Mouse (Mus musculus) CH12.LX (cell line): Measurements from ENCODE around the gene Tmbim4. TPM values are rescaled to one million over a fixed set of nuclear protein-coding genes. Genes with fewer than 3 reads are reported as not detected.

Experiments used
- DNase-seq: peaks from one replicate; pipeline ENCODE4 v3.0.0-alpha.2; 2013; ENCODE audit errors: extremely low read depth
- H3K27ac ChIP-seq: 2 replicates; pipeline ENCODE4 v1.5.1; 2012; ENCODE audit warnings: low read depth, mild to moderate bottlenecking, control low read depth, moderate library complexity; ENCODE audit not compliant: insufficient read depth
- H3K27me3 ChIP-seq: replicated peaks from 2 replicates; pipeline ENCODE3; 2012; ENCODE audit warnings: inconsistent platforms
- H3K36me3 ChIP-seq, 2 experiments: replicated peaks in 1 of 2; 2 replicates each; pipeline versions ENCODE3 to v1.6.1; 2012; ENCODE audit warnings: inconsistent platforms in 1 of 2, low read length in 1 of 2, mild to moderate bottlenecking in 1 of 2, mixed read lengths in 1 of 2, moderate library complexity in 1 of 2; ENCODE audit not compliant: control insufficient read depth in 1 of 2, insufficient read depth in 1 of 2
- H3K4me1 ChIP-seq, 2 experiments: 2 replicates each; pipeline ENCODE4 v1.6.1; 2012; ENCODE audit warnings: inconsistent platforms in 1 of 2, moderate library complexity in 1 of 2; ENCODE audit not compliant: insufficient read depth in 2 of 2, control insufficient read depth in 1 of 2
- H3K4me2 ChIP-seq: 2 replicates; pipeline ENCODE4 v1.6.1; 2012; ENCODE audit warnings: low read depth, mild to moderate bottlenecking, control low read depth; ENCODE audit not compliant: poor library complexity, insufficient read depth, severe bottlenecking
- H3K4me3 ChIP-seq, 3 experiments: fragments of 150-350 bp in 1 of 3; sonication (generic) in 1 of 3; replicated peaks in 1 of 3; 2 replicates each; pipeline versions ENCODE3 to v1.5.1; 2011 to 2012; ENCODE audit warnings: low read depth in 2 of 3, low read length in 2 of 3, mild to moderate bottlenecking in 2 of 3, moderate library complexity in 2 of 3, control low read depth in 1 of 3, improper control_type of control experiment in 1 of 3, inconsistent platforms in 1 of 3, mixed read lengths in 1 of 3; ENCODE audit not compliant: poor library complexity in 1 of 3
- H3K79me2 ChIP-seq: replicated peaks from 2 replicates; pipeline ENCODE4 v1.6.1; 2012; ENCODE audit warnings: mild to moderate bottlenecking, moderate library complexity; ENCODE audit not compliant: control insufficient read depth, poor library complexity, insufficient read depth, severe bottlenecking; ENCODE audit errors: extremely low read depth
- H3K9ac ChIP-seq: 2 replicates; pipeline ENCODE4 v1.6.1; 2012; ENCODE audit warnings: low read depth, mild to moderate bottlenecking, control low read depth, moderate library complexity; ENCODE audit not compliant: insufficient read depth
- H3K9me3 ChIP-seq: replicated peaks from 2 replicates; pipeline ENCODE3; 2012; ENCODE audit warnings: low read length, inconsistent platforms, mixed read lengths
- BHLHE40 ChIP-seq: IDR thresholded peaks from 2 replicates; pipeline ENCODE4 v1.6.1; 2011; ENCODE audit warnings: mild to moderate bottlenecking, low read depth, low read length, improper control_type of control experiment
- CHD2 ChIP-seq: IDR thresholded peaks from 2 replicates; pipeline ENCODE4 v1.6.1; 2011; ENCODE audit warnings: low read length, improper control_type of control experiment
- E2F4 ChIP-seq: IDR thresholded peaks from 2 replicates; pipeline ENCODE4 v1.6.1; 2011; ENCODE audit warnings: low read depth, low read length, improper control_type of control experiment; ENCODE audit not compliant: insufficient replicate concordance
- ELF1 ChIP-seq: IDR thresholded peaks from 2 replicates; pipeline ENCODE4 v1.6.1; 2014; ENCODE audit warnings: low read depth, mild to moderate bottlenecking, inconsistent platforms, low read length, improper control_type of control experiment
- ETS1 ChIP-seq: conservative IDR thresholded peaks from 2 replicates; pipeline ENCODE4 v1.6.1; 2012; ENCODE audit warnings: low read depth, mild to moderate bottlenecking, inconsistent platforms, low read length, improper control_type of control experiment, moderate library complexity
- GABPA ChIP-seq: IDR thresholded peaks from 2 replicates; pipeline ENCODE4 v1.6.1; 2012; ENCODE audit warnings: low read depth, low read length, improper control_type of control experiment, inconsistent platforms; ENCODE audit not compliant: insufficient replicate concordance
- HCFC1 ChIP-seq: IDR thresholded peaks from 2 replicates; pipeline ENCODE4 v1.6.1; 2012; ENCODE audit warnings: low read depth, mild to moderate bottlenecking, inconsistent platforms, low read length, improper control_type of control experiment
- JUN ChIP-seq: IDR thresholded peaks from 2 replicates; pipeline ENCODE4 v1.6.1; 2011; ENCODE audit warnings: low read depth, mild to moderate bottlenecking, low read length, improper control_type of control experiment, moderate library complexity; ENCODE audit not compliant: insufficient read depth
- KAT2A ChIP-seq: IDR thresholded peaks from 2 replicates; pipeline ENCODE4 v1.6.1; 2012; ENCODE audit warnings: low read length, improper control_type of control experiment, inconsistent platforms; ENCODE audit not compliant: insufficient replicate concordance
- MAFK ChIP-seq: IDR thresholded peaks from 2 replicates; pipeline ENCODE4 v1.6.1; 2011; ENCODE audit warnings: low read length, improper control_type of control experiment; ENCODE audit not compliant: insufficient replicate concordance
- MAX ChIP-seq: IDR thresholded peaks from 2 replicates; pipeline ENCODE4 v1.6.1; 2011; ENCODE audit warnings: low read length, improper control_type of control experiment
- MEF2A ChIP-seq: IDR thresholded peaks from 2 replicates; pipeline ENCODE4 v1.6.1; 2014; ENCODE audit warnings: low read depth, mild to moderate bottlenecking, inconsistent platforms, low read length, improper control_type of control experiment, borderline replicate concordance
- NRF1 ChIP-seq: IDR thresholded peaks from 2 replicates; pipeline ENCODE4 v1.6.1; 2014; ENCODE audit warnings: low read depth, mild to moderate bottlenecking, inconsistent platforms, low read length, improper control_type of control experiment, moderate library complexity
- PAX5 ChIP-seq: IDR thresholded peaks from 2 replicates; pipeline ENCODE4 v1.6.1; 2012; ENCODE audit warnings: low read length, inconsistent platforms, mixed read lengths
- POLR2A ChIP-seq: IDR thresholded peaks from 2 replicates; pipeline ENCODE4 v1.6.1; 2011; ENCODE audit warnings: low read depth, mild to moderate bottlenecking, improper control_type of control experiment, low read length
- RAD21 ChIP-seq: IDR thresholded peaks from 2 replicates; pipeline ENCODE4 v1.6.1; 2011; ENCODE audit warnings: low read depth, mild to moderate bottlenecking, low read length, improper control_type of control experiment, moderate library complexity
- SIN3A ChIP-seq: IDR thresholded peaks from 2 replicates; pipeline ENCODE4 v1.6.1; 2012; ENCODE audit warnings: low read length, improper control_type of control experiment, inconsistent platforms
- TBP ChIP-seq: conservative IDR thresholded peaks from 2 replicates; pipeline ENCODE4 v1.6.1; 2011; ENCODE audit warnings: low read depth, low read length, improper control_type of control experiment
- TCF12 ChIP-seq: IDR thresholded peaks from 2 replicates; pipeline ENCODE4 v1.6.1; 2014; ENCODE audit warnings: low read depth, mild to moderate bottlenecking, inconsistent platforms, low read length, improper control_type of control experiment
- USF1 ChIP-seq: IDR thresholded peaks from 2 replicates; pipeline ENCODE4 v1.6.1; 2014; ENCODE audit warnings: low read depth, mild to moderate bottlenecking, inconsistent platforms, low read length, improper control_type of control experiment
- ZC3H11A ChIP-seq: IDR thresholded peaks from 2 replicates; pipeline ENCODE4 v1.6.1; 2012; ENCODE audit warnings: low read depth, mild to moderate bottlenecking, inconsistent platforms, low read length, improper control_type of control experiment
- ZKSCAN1 ChIP-seq: IDR thresholded peaks from 2 replicates; pipeline ENCODE4 v1.6.1; 2012; ENCODE audit warnings: low read depth, inconsistent platforms, low read length, improper control_type of control experiment, borderline replicate concordance
- ZMIZ1 ChIP-seq: IDR thresholded peaks from 2 replicates; pipeline ENCODE4 v1.6.1; 2012; ENCODE audit warnings: low read depth, mild to moderate bottlenecking, inconsistent platforms, low read length, improper control_type of control experiment
- dilution Hi-C: fragments of 300-500 bp; cut with MboI; formaldehyde crosslinking; loops from 2 replicates; pipeline ENCODE4 v1.14.3; 2020; ENCODE audit warnings: low sequenced_read_pairs; ENCODE audit not compliant: extremely low pct_unique_long_range_greater_than_20kb, extremely low pct_ligation_motif_present
- in situ Hi-C: fragments of 300-500 bp; cut with MboI; formaldehyde crosslinking; loops from 3 replicates; pipeline ENCODE4 v1.14.3; 2019; ENCODE audit warnings: low sequenced_read_pairs, low pct_ligation_motif_present, low pct_unique_long_range_greater_than_20kb, mixed read lengths
- polyA plus RNA-seq: library from polyadenylated mRNA; unstranded; fragments of >175 nt; gene quantifications from 2 replicates; pipeline ENCODE4 v1.2.1, GENCODE M21; 2012; ENCODE audit warnings: low read depth; ENCODE audit not compliant: insufficient read length
- total RNA-seq, 2 experiments: library from RNA; depleted of rRNA; stranded (reverse); fragments of 300-350 nt in 1 of 2; fragments of >200 nt in 1 of 2; gene quantifications; 2 replicates each; pipeline ENCODE4 v1.2.3; 2012 to 2014

Gene Tmbim4
- total and polyA plus RNA-seq, 3 experiments = 97.8 to 113 (median 112) TPM

DNA sequence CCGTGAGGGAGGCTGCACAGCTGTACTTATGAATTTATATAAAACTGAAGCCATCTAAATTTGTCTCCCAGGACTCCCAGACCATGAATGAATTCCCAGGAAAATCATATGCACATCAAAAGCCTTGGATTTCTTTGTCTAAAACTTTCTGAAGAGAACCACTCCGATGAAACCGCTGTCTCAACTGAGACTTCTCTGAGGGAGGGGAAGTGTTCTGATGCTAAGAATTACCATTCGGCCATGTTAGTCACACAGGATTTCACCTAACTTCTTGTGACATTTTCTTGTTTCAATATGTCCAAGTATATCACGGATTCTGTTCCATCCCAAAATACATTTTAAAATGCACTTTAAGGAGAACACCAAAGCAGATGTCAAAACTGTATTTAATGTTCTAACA lies 31.5 kb upstream of the Tmbim4 start:
- H3K4me3 ChIP-seq = no peak overlapping the region
- H3K79me2 ChIP-seq = no peaks in the 10 kb centered on the region
- in situ Hi-C loops = no loop called here
- no peaks in the 10 kb centered on the region for H3K27me3 ChIP-seq
- no peak overlapping the region for H3K9ac ChIP-seq
- dilution Hi-C loops = no loop called here
- H3K4me2 ChIP-seq = no peak overlapping the region
- no peak for TF ChIP-seq GABPA
- TF ChIP-seq POLR2A = no peak
- no peak for TF ChIP-seq MEF2A
- no peak for TF ChIP-seq JUN
- TF ChIP-seq TCF12 = no peak
- H3K36me3 ChIP-seq = peaks cover 0 to 2% of the 10 kb centered on the region in 2 experiments
- H3K9me3 ChIP-seq = peaks cover 3% of the 10 kb centered on the region
- H3K27ac ChIP-seq = no peak overlapping the region
- no peak for DNase-seq
- H3K4me1 ChIP-seq = peaks cover 2 to 19% of the 10 kb centered on the region in 2 experiments

DNA sequence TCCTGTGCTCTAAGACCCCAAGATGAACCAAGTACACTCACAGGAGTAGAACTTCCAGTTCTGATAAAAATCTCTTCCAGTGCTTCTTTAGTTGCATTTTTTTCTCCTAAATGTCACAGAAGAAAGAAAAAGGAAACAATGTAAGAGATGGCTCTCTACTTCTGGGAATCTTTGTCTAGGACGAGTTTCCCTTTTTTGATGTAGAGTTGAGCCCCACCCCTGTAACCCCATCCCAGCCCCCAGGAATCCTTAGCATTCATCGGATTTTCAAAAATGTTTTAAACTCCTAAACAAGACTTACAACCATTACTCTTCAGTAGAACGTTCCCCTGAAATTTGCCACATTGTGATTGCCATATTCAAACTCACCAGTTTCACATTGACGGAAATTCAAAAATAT lies 31.1 kb upstream of the Tmbim4 start:
- Histone ChIP-seq H3K27me3 (no peaks in the 10 kb centered on the region), H3K79me2 (no peaks in the 10 kb centered on the region), H3K27ac (no peak overlapping the region), H3K9me3 (peaks cover 3% of the 10 kb centered on the region), H3K36me3 (peaks cover 0 to 6% of the 10 kb centered on the region in 2 experiments), H3K4me1 (peaks cover 2 to 15% of the 10 kb centered on the region in 2 experiments), H3K4me2 (no peak overlapping the region), H3K9ac (no peak overlapping the region), H3K4me3 (no peak overlapping the region)
- DNase-seq = no peak
- dilution Hi-C loops (no loop called here), in situ Hi-C loops (no loop called here)
- TF ChIP-seq ETS1 = no peak

DNA sequence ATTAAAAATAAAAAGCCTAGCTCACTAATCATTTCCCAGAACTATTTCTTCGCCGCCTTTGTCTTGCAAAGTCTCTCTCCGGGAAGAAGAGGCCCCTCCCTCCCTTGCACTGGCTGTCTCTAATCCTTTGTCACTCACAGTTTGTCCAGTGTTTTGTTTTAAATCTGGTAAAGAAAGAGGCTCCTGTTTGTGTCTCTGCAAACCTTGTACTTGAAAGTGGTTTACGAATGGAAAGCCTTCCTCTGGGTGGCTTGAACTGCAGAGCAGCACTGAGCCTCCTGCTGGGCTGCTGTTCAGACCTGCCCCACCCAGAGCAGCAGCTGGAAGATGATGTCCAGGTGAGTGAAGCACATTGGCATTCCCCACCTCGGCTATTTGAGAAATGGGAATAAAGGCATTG lies 30.1 kb upstream of the Tmbim4 start:
- Histone ChIP-seq H3K4me3 (no peak overlapping the region), H3K9me3 (peaks cover 3% of the 10 kb centered on the region)
- dilution Hi-C loops = no loop called here

More for the DNA sequence above, 30.1 kb upstream of the Tmbim4 start:
- no peak overlapping the region for H3K4me2 ChIP-seq
- no peaks in the 10 kb centered on the region for H3K79me2 ChIP-seq
- no peak overlapping the region for H3K9ac ChIP-seq
- in situ Hi-C loops = no loop called here
- no peaks in the 10 kb centered on the region for H3K27me3 ChIP-seq
- peaks cover 2 to 15% of the 10 kb centered on the region in 2 experiments; a peak in 3 of 4 replicates for H3K4me1 ChIP-seq
- TF ChIP-seq CHD2 = no peak
- TF ChIP-seq ELF1 = no peak
- no peak for TF ChIP-seq MAX
- TF ChIP-seq PAX5 = no peak
- no peak for TF ChIP-seq BHLHE40
- TF ChIP-seq NRF1 = no peak
- TF ChIP-seq RAD21 = no peak
- TF ChIP-seq KAT2A = no peak
- TF ChIP-seq TBP = no peak
- no peak for TF ChIP-seq E2F4
- no peak for TF ChIP-seq USF1
- TF ChIP-seq HCFC1 = no peak
- no peak for TF ChIP-seq ZKSCAN1
- TF ChIP-seq ZMIZ1 = no peak
- TF ChIP-seq SIN3A = no peak
- TF ChIP-seq MEF2A = no peak
- TF ChIP-seq ZC3H11A = no peak
- no peak for TF ChIP-seq MAFK
- TF ChIP-seq, all 38 proteins: peak for 0
- no peak overlapping the region for H3K27ac ChIP-seq
- no peak for DNase-seq
- peaks cover 2 to 12% of the 10 kb centered on the region in 2 experiments for H3K36me3 ChIP-seq
